Mouse (Mus musculus) lung, postnatal 0 days (tissue): ENCODE results near the gene Rab17. TPM values are rescaled to one million over a fixed set of nuclear protein-coding genes. Genes with fewer than 3 reads are reported as not detected.

Experiments used
- ATAC-seq: fragments of 200-750 bp; cut with Nextera tagmentation; 2 replicates; pipeline ENCODE4 v1.8.0; 2017; ENCODE audit warnings: moderate library complexity
- DNase-seq: peaks from one replicate; pipeline ENCODE4 v3.0.0-alpha.2; 2016; ENCODE audit warnings: low spot score
- H3K27ac ChIP-seq: fragments of 300-500 bp; sonication (generic); 2 replicates; pipeline ENCODE4 v1.5.1; 2014; ENCODE audit warnings: antibody characterized with exemption, mild to moderate bottlenecking, low read length, mixed read lengths
- H3K27me3 ChIP-seq: fragments of 300-500 bp; sonication (generic); replicated peaks from 2 replicates; pipeline ENCODE4 v1.6.1; 2014; ENCODE audit warnings: low read length, mixed read lengths; ENCODE audit not compliant: insufficient read depth
- H3K36me3 ChIP-seq: fragments of 300-500 bp; sonication (generic); 2 replicates; pipeline ENCODE4 v1.6.1; 2014; ENCODE audit warnings: low read length, mixed read lengths; ENCODE audit not compliant: insufficient read depth
- H3K4me1 ChIP-seq: fragments of 300-500 bp; sonication (generic); 2 replicates; pipeline ENCODE4 v1.6.1; 2014; ENCODE audit warnings: antibody characterized with exemption, low read depth, low read length, mixed read lengths; ENCODE audit not compliant: insufficient read depth
- H3K4me2 ChIP-seq: fragments of 300-500 bp; sonication (generic); replicated peaks from 2 replicates; pipeline ENCODE4 v1.6.1; 2014; ENCODE audit warnings: low read depth, mild to moderate bottlenecking, low read length, moderate library complexity, mixed read lengths
- H3K4me3 ChIP-seq: fragments of 300-500 bp; sonication (generic); 2 replicates; pipeline ENCODE4 v1.5.1; 2014; ENCODE audit warnings: low read depth, low read length
- H3K9ac ChIP-seq: fragments of 300-500 bp; sonication (generic); replicated peaks from 2 replicates; pipeline ENCODE4 v1.6.1; 2014; ENCODE audit warnings: low read depth, mild to moderate bottlenecking
- H3K9me3 ChIP-seq: fragments of 300-500 bp; sonication (generic); 2 replicates; pipeline ENCODE4 v1.6.1; 2016; ENCODE audit warnings: low read length, mixed read lengths
- CTCF ChIP-seq: IDR thresholded peaks from 2 replicates; pipeline ENCODE4 v1.5.1; 2016; ENCODE audit warnings: antibody characterized with exemption, mild to moderate bottlenecking
- EP300 ChIP-seq: IDR thresholded peaks from 2 replicates; pipeline ENCODE4 v1.6.1; 2016; ENCODE audit warnings: antibody characterized with exemption, mild to moderate bottlenecking, control low read depth
- WGBS: fragments of 180-500 bp; shearing (Covaris S2); extraction: QIAGEN DNeasy Blood & Tissue Kit; methylation state at CpG from one replicate; pipeline ENCODE4 v1.1.7; 2014; 5-methylcytosine and 5-hydroxymethylcytosine counted together
- polyA plus RNA-seq: library from polyadenylated mRNA; unstranded; fragments of >200 nt; fragmentation: Nextera tagmentation; extraction: Ambion mirVana; gene quantifications from 2 replicates; pipeline ENCODE4 v1.2.1, GENCODE M21; 2015

Gene Rab17
- polyA plus RNA-seq, 1 experiment from 2014 or later: 1.6 TPM

DNA sequence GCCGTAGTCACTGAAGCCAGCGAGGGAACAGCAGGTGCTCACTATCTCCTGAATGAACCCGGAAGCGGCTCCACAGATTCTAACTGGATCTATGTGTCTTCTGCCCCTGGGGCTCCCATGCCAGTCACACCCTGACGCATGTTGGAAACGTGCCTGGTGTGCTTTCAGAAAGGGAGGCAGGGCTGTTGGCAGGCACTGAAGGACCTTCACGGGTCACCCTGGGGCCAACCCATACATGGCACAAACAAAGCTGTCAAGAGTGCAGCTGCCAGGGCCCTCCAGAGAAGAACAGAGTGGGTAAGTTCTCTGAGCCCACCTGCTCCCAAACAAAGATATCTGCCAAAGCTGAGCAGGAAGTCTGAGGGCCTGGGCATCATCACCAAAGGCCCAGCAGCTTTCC, 1.9 kb downstream of the Rab17 start:
- H3K4me2 ChIP-seq: no peak overlapping the region
- TF ChIP-seq CTCF (no peak), EP300 (no peak)
- ATAC-seq (peak; percentile 57), DNase-seq (peak; percentile 79)
- H3K9ac ChIP-seq: no peak overlapping the region
- H3K4me3 ChIP-seq: no peak overlapping the region
- no peaks in the 10 kb centered on the region for H3K9me3 ChIP-seq
- no peaks in the 10 kb centered on the region for H3K36me3 ChIP-seq
- H3K4me1 ChIP-seq: peaks cover 6% of the 10 kb centered on the region; the same call in 1 of the 2 replicates
- no peaks in the 10 kb centered on the region for H3K27me3 ChIP-seq
- 44% methylated on average over 7 of the region's 7 CpGs for WGBS
- H3K27ac ChIP-seq: no peak overlapping the region

DNA sequence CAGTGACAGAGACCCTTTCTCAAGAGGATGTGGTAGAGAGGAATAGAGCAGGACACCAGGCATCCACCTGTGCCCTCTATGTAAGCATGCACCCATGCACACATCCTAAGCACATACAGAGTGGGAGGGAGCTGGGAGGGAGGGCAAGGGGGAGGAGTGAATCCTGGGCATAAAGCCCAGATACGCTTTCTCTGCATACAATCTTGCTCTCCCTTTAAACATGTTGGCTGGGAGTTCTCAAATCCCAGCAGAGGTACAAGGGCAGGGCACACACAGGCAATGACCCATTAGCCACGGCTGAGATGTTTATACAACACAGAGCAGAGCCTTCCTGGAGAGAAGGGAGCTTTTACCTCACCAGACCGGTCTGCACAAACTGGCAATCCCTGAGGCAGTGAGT, 6.5 kb downstream of the Rab17 start:
- DNase-seq (peak; percentile 76), ATAC-seq (peak; percentile 80)
- Histone ChIP-seq H3K9me3 (no peaks in the 10 kb centered on the region), H3K4me3 (no peak overlapping the region), H3K36me3 (no peaks in the 10 kb centered on the region), H3K4me1 (peaks cover 5% of the 10 kb centered on the region; the same call in 1 of the 2 replicates), H3K4me2 (no peak overlapping the region), H3K27ac (no peak overlapping the region), H3K9ac (no peak overlapping the region), H3K27me3 (no peaks in the 10 kb centered on the region)
- TF ChIP-seq CTCF: no peak
- no peak for TF ChIP-seq EP300
- WGBS: 4% methylated on average over 3 of the region's 3 CpGs

DNA sequence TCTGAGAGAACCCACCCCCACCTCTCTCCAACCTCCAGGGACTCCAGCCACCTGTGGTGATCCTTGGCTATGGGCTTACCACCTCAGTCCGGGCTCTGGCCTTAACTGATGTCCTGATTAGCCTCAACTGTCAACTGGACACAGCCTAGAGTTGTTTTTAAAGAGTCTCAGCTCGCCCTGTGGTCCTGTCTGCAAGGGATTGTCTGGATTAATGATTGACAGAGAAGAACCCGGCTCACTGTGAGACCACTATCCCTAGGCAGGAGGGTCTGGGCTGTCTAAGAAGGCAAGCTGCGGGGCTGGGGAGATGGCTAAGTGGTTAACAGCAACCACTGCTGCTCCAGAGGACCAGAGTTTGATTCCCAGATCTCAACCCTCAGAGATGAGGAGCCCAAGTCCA, 6.9 kb downstream of the Rab17 start:
- H3K27me3 ChIP-seq: no peaks in the 10 kb centered on the region
- H3K4me1 ChIP-seq: peaks cover under 1% of the 10 kb centered on the region; the same call in 1 of the 2 replicates
- WGBS: 32% methylated on average over 4 of the region's 4 CpGs
- no peak overlapping the region for H3K4me2 ChIP-seq
- no peak for TF ChIP-seq CTCF
- no peak for TF ChIP-seq EP300
- ATAC-seq (no peak), DNase-seq (no peak)
- H3K9ac ChIP-seq: no peak overlapping the region
- H3K36me3 ChIP-seq: no peaks in the 10 kb centered on the region
- no peaks in the 10 kb centered on the region for H3K9me3 ChIP-seq
- no peak overlapping the region for H3K4me3 ChIP-seq
- no peak overlapping the region for H3K27ac ChIP-seq

DNA sequence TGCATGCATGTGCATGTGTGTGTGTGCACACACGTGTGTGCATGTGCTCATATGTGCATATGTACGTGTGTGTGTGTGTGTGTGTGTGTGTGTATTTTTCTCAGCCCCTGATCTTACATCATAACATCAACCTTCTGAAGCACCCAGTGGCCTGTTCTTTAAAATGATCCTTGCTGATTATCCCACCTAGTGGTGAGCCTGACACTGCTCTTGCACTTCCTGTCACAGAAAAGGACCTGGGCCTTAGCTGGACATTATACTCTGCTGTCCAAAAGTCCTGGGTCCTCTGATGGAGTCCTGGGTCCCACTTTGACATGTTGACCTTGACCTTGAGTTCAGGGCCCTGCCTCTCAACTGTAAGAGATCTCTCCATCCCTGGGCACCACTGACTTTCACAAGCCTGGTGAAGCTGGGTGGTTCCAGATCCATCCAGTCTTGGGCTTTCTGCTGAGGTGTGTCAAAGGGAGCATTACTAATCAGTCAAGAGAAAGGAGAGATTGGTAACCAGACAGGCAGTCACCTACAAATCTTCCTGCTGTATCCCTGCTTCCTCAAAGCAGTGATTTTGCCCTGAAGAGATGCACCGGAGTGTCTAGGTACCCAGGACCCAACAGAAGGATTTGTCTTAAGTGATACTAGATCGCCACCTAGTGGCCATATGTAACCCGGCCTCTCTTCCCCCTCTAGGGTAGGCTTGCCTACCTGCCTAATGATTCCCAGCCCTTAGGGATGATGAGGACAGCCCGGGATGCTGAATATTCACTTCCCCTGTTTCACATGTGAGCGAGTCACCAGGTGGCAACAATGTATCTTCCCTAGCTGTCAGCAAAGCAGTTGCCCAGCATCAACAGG, 13.0 kb downstream of the Rab17 start:
- Histone ChIP-seq H3K9ac (no peak overlapping the region), H3K4me3 (no peak overlapping the region), H3K9me3 (no peaks in the 10 kb centered on the region), H3K27me3 (no peaks in the 10 kb centered on the region), H3K36me3 (no peaks in the 10 kb centered on the region), H3K27ac (no peak overlapping the region), H3K4me2 (no peak overlapping the region), H3K4me1 (peaks cover 4% of the 10 kb centered on the region; the same call in 1 of the 2 replicates)
- ATAC-seq (peak; percentile 73), DNase-seq (peak; percentile 88)
- 33% methylated on average over 7 of the region's 7 CpGs for WGBS
- TF ChIP-seq CTCF: peak; percentile 91
- no peak for TF ChIP-seq EP300

DNA sequence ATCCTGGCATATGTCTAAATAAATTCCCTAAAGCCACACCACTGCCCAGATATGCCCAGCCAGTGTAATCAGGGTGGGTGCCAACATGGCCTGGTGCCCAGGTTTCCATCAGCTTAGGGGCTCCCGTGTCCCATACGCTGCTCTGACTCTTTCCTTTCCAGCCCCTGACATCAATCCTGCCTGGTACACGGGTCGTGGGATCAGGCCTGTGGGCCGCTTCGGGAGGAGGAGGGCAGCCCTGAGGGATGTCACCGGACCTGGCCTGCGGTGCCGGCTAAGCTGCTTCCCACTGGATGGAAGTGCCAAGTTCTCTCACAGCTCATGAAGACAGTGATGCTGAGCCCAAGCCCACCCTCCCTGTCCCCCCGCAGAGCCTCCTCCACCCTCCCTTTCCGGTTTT, 15.8 kb downstream of the Rab17 start:
- DNase-seq (peak; percentile 65), ATAC-seq (peak; percentile 27; the same call in 1 of the 2 replicates)
- Histone ChIP-seq H3K36me3 (no peaks in the 10 kb centered on the region), H3K9ac (no peak overlapping the region), H3K27ac (no peak overlapping the region), H3K4me2 (no peak overlapping the region), H3K4me1 (peaks cover 4% of the 10 kb centered on the region; the same call in 1 of the 2 replicates), H3K4me3 (no peak overlapping the region), H3K27me3 (no peaks in the 10 kb centered on the region), H3K9me3 (no peaks in the 10 kb centered on the region)
- TF ChIP-seq EP300 (no peak), CTCF (no peak)
- 49% methylated on average over 11 of the region's 11 CpGs for WGBS

DNA sequence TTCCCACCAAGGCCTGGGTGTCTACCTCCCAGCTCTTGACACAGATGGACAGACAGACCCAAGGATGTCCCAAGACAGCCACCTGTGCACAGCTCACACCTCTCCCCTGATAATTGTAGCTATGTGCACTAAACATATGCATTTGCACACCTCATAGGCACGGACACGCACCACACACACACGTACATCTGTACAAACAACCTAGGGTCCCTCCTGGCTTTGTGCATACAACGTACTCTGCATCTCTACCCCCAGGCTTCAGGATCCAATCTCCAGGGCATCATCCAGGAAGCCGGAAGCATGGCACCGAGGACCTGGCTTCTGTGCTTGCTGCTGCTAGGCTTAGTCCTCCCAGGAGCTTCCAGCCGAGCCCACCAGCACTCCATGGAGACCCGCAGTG, 16.7 kb downstream of the Rab17 start, which contains the start of gene Prlh:
Gene Prlh, plus strand, starts transcription at position 301 of the 400 bp plus-strand sequence.
- H3K4me2 ChIP-seq: no peak within 1 kb of the TSS
- ATAC-seq (no peak), DNase-seq (no peak)
- H3K27ac ChIP-seq: no peak within 1 kb of the TSS; the same call in 1 of the 2 replicates
- 82% methylated on average over 8 of the region's 8 CpGs for WGBS
- H3K9me3 ChIP-seq: no peaks in the 10 kb centered on the region
- no peaks in the 10 kb centered on the region for H3K27me3 ChIP-seq
- no peaks in the 10 kb centered on the region for H3K36me3 ChIP-seq
- peaks cover 4% of the 10 kb centered on the region; the same call in 1 of the 2 replicates for H3K4me1 ChIP-seq
- TF ChIP-seq EP300 (no peak), CTCF (no peak)
- no peak within 1 kb of the TSS for H3K9ac ChIP-seq
- H3K4me3 ChIP-seq: no peak within 1 kb of the TSS
